Mouse (Mus musculus): ENCODE data around the gene Phkg2. TPM values are rescaled to one million over a fixed set of nuclear protein-coding genes. Genes with fewer than 3 reads are reported as not detected.
"Not testable (repeated sequence)": the region's sequence is repeated elsewhere in the genome, so short reads cannot be mapped to it uniquely, and the experiment has no call there.

The Phkg2 gene
- polyA plus RNA-seq, 1 experiment from 2014 or later = 20.0 TPM

GRCm38 (mm10) chr7:127618402-127618801 lies 45.3 kb downstream of the Phkg2 start:
- H3K27me3 ChIP-seq = peaks cover 22% of the 10 kb centered on the region
- H3K9me3 ChIP-seq (replicated peaks); H3K9ac ChIP-seq; H3K4me2 ChIP-seq; ATAC-seq (ENCODE audit: insufficient read depth); H3K27ac ChIP-seq (replicated peaks); H3K4me3 ChIP-seq (replicated peaks); H3K36me3 ChIP-seq (replicated peaks): not testable (repeated sequence)
- peaks cover 25% of the 10 kb centered on the region for H3K4me1 ChIP-seq (replicated peaks)
- WGBS (ENCODE audit: insufficient replicate concordance) = 87% methylated on average over 7 of the region's 8 CpGs

- Histone ChIP-seq H3K9ac (no peak overlapping the region), H3K27ac (replicated peaks) (peak overlapping the region; percentile 81), H3K4me2 (peak overlapping the region; percentile 64), H3K9me3 (replicated peaks) (no peaks in the 10 kb centered on the region), H3K4me1 (replicated peaks) (peaks cover 21% of the 10 kb centered on the region), H3K27me3 (no peaks in the 10 kb centered on the region), H3K4me3 (replicated peaks) (peak overlapping the region; percentile 30), H3K36me3 (replicated peaks) (no peaks in the 10 kb centered on the region)
- no peak for ATAC-seq (ENCODE audit: insufficient read depth)
- WGBS (ENCODE audit: insufficient replicate concordance) = 86% methylated on average over 7 of the region's 7 CpGs
These were observed 52.9 kb downstream of the Phkg2 start for GRCm38 (mm10) chr7:127626039-127626438.

- no peaks in the 10 kb centered on the region for H3K9me3 ChIP-seq (replicated peaks)
- peak; percentile 100 for ATAC-seq (ENCODE audit: insufficient read depth)
- WGBS (ENCODE audit: insufficient replicate concordance) = 16% methylated on average over 4 of the region's 4 CpGs
- H3K4me2 ChIP-seq = peak overlapping the region; percentile 64
- no peak overlapping the region for H3K9ac ChIP-seq
- no peaks in the 10 kb centered on the region for H3K27me3 ChIP-seq
- H3K4me1 ChIP-seq (replicated peaks) = peaks cover 21% of the 10 kb centered on the region
- H3K27ac ChIP-seq (replicated peaks) = peak overlapping the region; percentile 81
- peak overlapping the region; percentile 30 for H3K4me3 ChIP-seq (replicated peaks)
- no peaks in the 10 kb centered on the region for H3K36me3 ChIP-seq (replicated peaks)
These were observed 53.3 kb downstream of the Phkg2 start for GRCm38 (mm10) chr7:127626471-127626870.

GRCm38 (mm10) chr7:127628646-127629045 lies 55.5 kb downstream of the Phkg2 start:
- no peak for ATAC-seq (ENCODE audit: insufficient read depth)

GRCm38 (mm10) chr7:127631416-127631815 lies 58.3 kb downstream of the Phkg2 start:
- no peak for ATAC-seq (ENCODE audit: insufficient read depth)
- 80% methylated on average over 4 of the region's 4 CpGs for WGBS (ENCODE audit: insufficient replicate concordance)
- peaks cover 15% of the 10 kb centered on the region for H3K4me1 ChIP-seq (replicated peaks)
- H3K36me3 ChIP-seq (replicated peaks) = no peaks in the 10 kb centered on the region
- H3K9ac ChIP-seq = no peak overlapping the region
- H3K9me3 ChIP-seq (replicated peaks) = no peaks in the 10 kb centered on the region
- H3K4me2 ChIP-seq = no peak overlapping the region
- no peak overlapping the region for H3K4me3 ChIP-seq (replicated peaks)
- peaks cover 26% of the 10 kb centered on the region for H3K27me3 ChIP-seq
- H3K27ac ChIP-seq (replicated peaks) = no peak overlapping the region

More at GRCm38 (mm10) chr7:127628646-127629045, 55.5 kb downstream of the Phkg2 start:
- 57% methylated on average over 5 of the region's 5 CpGs for WGBS (ENCODE audit: insufficient replicate concordance)
- H3K4me2 ChIP-seq = no peak overlapping the region
- no peaks in the 10 kb centered on the region for H3K36me3 ChIP-seq (replicated peaks)
- H3K9ac ChIP-seq = no peak overlapping the region
- H3K9me3 ChIP-seq (replicated peaks) = no peaks in the 10 kb centered on the region
- H3K27me3 ChIP-seq = no peaks in the 10 kb centered on the region
- H3K4me1 ChIP-seq (replicated peaks) = peaks cover 21% of the 10 kb centered on the region
- no peak overlapping the region for H3K4me3 ChIP-seq (replicated peaks)
- H3K27ac ChIP-seq (replicated peaks) = no peak overlapping the region

Other genes with a start within 250 kb of the Phkg2 start
- gene Zfp768, start 227.8 kb upstream of the Phkg2 start, polyA plus RNA-seq (2015; fragmentation: Nextera tagmentation; extraction: Ambion mirVana) = 3.1 and 4.4 TPM in 2 replicates
- gene Zfp747, start 197.3 kb upstream of the Phkg2 start, polyA plus RNA-seq (2015; fragmentation: Nextera tagmentation; extraction: Ambion mirVana) = 1.8 and 2.3 TPM in 2 replicates
- gene 9130019O22Rik, start 186.2 kb upstream of the Phkg2 start, polyA plus RNA-seq (2015; fragmentation: Nextera tagmentation; extraction: Ambion mirVana) = 1.2 and 1.5 TPM in 2 replicates
- gene E430018J23Rik, start 179.7 kb upstream of the Phkg2 start, polyA plus RNA-seq (2015; fragmentation: Nextera tagmentation; extraction: Ambion mirVana) = 1.3 and 1.5 TPM in 2 replicates
- 1.3 and 1.7 TPM in 2 replicates for gene Zfp764, start 166.5 kb upstream of the Phkg2 start, polyA plus RNA-seq (2015; fragmentation: Nextera tagmentation; extraction: Ambion mirVana)
- gene Zfp688, start 151.3 kb upstream of the Phkg2 start, polyA plus RNA-seq (2015; fragmentation: Nextera tagmentation; extraction: Ambion mirVana) = 7.3 and 9.1 TPM in 2 replicates
- 2.1 TPM in 2 replicates for gene Zfp689, start 124.2 kb upstream of the Phkg2 start, polyA plus RNA-seq (2015; fragmentation: Nextera tagmentation; extraction: Ambion mirVana)
- gene Prr14, start 113.7 kb upstream of the Phkg2 start, polyA plus RNA-seq (2015; fragmentation: Nextera tagmentation; extraction: Ambion mirVana) = 19.8 and 22.4 TPM in 2 replicates
- 5.5 and 5.6 TPM in 2 replicates for gene Fbrs, start 94.1 kb upstream of the Phkg2 start, polyA plus RNA-seq (2015; fragmentation: Nextera tagmentation; extraction: Ambion mirVana)
- 15.0 and 18.9 TPM in 2 replicates for gene Srcap, start 61.4 kb upstream of the Phkg2 start, polyA plus RNA-seq (2015; fragmentation: Nextera tagmentation; extraction: Ambion mirVana)
- 5.2 and 5.5 TPM in 2 replicates for gene Gm42715, start 53.8 kb upstream of the Phkg2 start, polyA plus RNA-seq (2015; fragmentation: Nextera tagmentation; extraction: Ambion mirVana)
- gene Tmem265, start 11.9 kb upstream of the Phkg2 start, polyA plus RNA-seq (2015; fragmentation: Nextera tagmentation; extraction: Ambion mirVana) = 2.6 and 2.7 TPM in 2 replicates
- gene Ccdc189, start 15.3 kb downstream of the Phkg2 start, polyA plus RNA-seq (2015; fragmentation: Nextera tagmentation; extraction: Ambion mirVana) = 6.4 and 8.3 TPM in 2 replicates
- 18.3 and 19.5 TPM in 2 replicates for gene Rnf40, start 15.4 kb downstream of the Phkg2 start, polyA plus RNA-seq (2015; fragmentation: Nextera tagmentation; extraction: Ambion mirVana)
- 1.2 and 1.6 TPM in 2 replicates for gene Zfp629, start 42.5 kb downstream of the Phkg2 start, polyA plus RNA-seq (2015; fragmentation: Nextera tagmentation; extraction: Ambion mirVana)
- gene Bcl7c, start 135.6 kb downstream of the Phkg2 start, polyA plus RNA-seq (2015; fragmentation: Nextera tagmentation; extraction: Ambion mirVana) = 22.9 and 23.7 TPM in 2 replicates
- 2.7 and 2.8 TPM in 2 replicates for gene Ctf1, start 139.4 kb downstream of the Phkg2 start, polyA plus RNA-seq (2015; fragmentation: Nextera tagmentation; extraction: Ambion mirVana)
- 0.06 and 0.10 TPM in 2 replicates for gene Ctf2, start 158.8 kb downstream of the Phkg2 start, polyA plus RNA-seq (2015; fragmentation: Nextera tagmentation; extraction: Ambion mirVana)
- gene Fbxl19, start 171.2 kb downstream of the Phkg2 start, polyA plus RNA-seq (2015; fragmentation: Nextera tagmentation; extraction: Ambion mirVana) = 2.8 and 2.9 TPM in 2 replicates
- gene Orai3, start 196.5 kb downstream of the Phkg2 start, polyA plus RNA-seq (2015; fragmentation: Nextera tagmentation; extraction: Ambion mirVana) = 11.0 and 13.1 TPM in 2 replicates
- 9.2 and 9.3 TPM in 2 replicates for gene Setd1a, start 203.3 kb downstream of the Phkg2 start, polyA plus RNA-seq (2015; fragmentation: Nextera tagmentation; extraction: Ambion mirVana)
- gene Gm49388, start 212.3 kb downstream of the Phkg2 start, polyA plus RNA-seq (2015; fragmentation: Nextera tagmentation; extraction: Ambion mirVana) = not detected in 2 replicates
- 55.9 and 75.3 TPM in 2 replicates for gene Hsd3b7, start 227.3 kb downstream of the Phkg2 start, polyA plus RNA-seq (2015; fragmentation: Nextera tagmentation; extraction: Ambion mirVana)